Mouse (Mus musculus): ENCODE measurements around the gene Zbtb7b. TPM values are rescaled to one million over a fixed set of nuclear protein-coding genes. Genes with fewer than 3 reads are reported as not detected.
A peak's percentile ranks its signal among the peaks of the same experiment; 100 is the strongest.

Gene Zbtb7b
- polyA plus RNA-seq, 1 experiment, result 35.1 TPM

DNA sequence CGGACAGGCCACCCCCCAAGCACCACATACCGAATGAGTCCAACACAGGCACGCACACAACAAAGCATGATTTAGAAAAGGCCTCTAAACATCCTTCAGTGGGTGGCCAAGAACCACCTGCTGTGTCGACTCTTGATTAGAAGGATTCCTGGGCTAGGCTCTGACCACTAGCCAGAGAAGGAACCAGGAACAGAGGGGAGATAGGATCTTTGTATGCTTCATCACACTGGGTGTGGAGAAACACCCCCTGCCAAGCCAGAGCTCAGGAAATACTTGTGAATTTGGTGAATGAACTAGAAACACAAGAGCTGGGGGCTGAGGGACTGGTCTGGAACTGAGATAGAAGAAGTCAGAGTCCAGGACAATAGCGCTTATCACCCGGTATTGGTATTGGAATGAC, 58.0 kb downstream of the Zbtb7b start:
- H3K4me1 ChIP-seq (ENCODE audit: control insufficient read depth, insufficient read depth, low read length), result peaks cover 5% of the 10 kb centered on the region

DNA sequence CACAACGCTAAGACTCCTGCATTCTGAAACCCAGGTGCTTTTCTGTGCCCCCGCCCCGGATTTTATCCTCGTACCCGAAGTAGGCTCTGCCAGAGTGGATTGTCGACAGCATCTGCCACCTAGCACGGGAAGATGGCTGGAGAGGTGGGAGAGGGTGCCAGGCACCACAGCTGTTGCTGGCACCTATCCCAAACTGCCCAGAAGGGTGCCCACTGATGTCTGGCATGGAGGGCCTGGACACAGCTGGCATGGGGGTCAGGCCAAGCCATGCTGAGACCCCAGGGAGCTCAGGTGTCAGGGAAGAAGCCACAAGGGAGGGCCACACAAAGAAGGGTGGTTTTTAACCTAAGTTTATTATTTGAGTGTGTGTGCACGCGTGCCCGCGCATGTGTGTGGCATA, 61.5 kb downstream of the Zbtb7b start:
- TF ChIP-seq EP300 (IDR thresholded peaks at IDR 0.05; ENCODE audit: insufficient read depth, low read depth, low read length), result no peak
- TF ChIP-seq POLR2A (IDR thresholded peaks at IDR 0.05; ENCODE audit: insufficient read depth, low read length), result no peak
- TF ChIP-seq CTCF (IDR thresholded peaks at IDR 0.05; ENCODE audit: low read depth, low read length), result no peak
- Histone ChIP-seq H3K36me3 (ENCODE audit: control insufficient read depth, insufficient read depth, low read length, poor library complexity, severe bottlenecking) (0 out of 2 replicates have a peak, but pooled peaks cover 6% of the 10 kb centered on the region), H3K9me3 (replicated peaks; ENCODE audit: control insufficient read depth, insufficient read depth, low read length, poor library complexity, severe bottlenecking) (no peaks in the 10 kb centered on the region), H3K4me3 (ENCODE audit: low read depth, low read length) (no peak overlapping the region), H3K27me3 (ENCODE audit: control insufficient read depth, insufficient read depth, low read length, poor library complexity, severe bottlenecking) (no peaks in the 10 kb centered on the region), H3K4me1 (ENCODE audit: control insufficient read depth, insufficient read depth, low read length) (peaks cover 7% of the 10 kb centered on the region), H3K9ac (ENCODE audit: low read depth, poor library complexity, severe bottlenecking) (no peak overlapping the region), H3K27ac (ENCODE audit: insufficient read depth, low read length) (no peak overlapping the region)

More for the DNA sequence above, 58.0 kb downstream of the Zbtb7b start:
- Histone ChIP-seq H3K9ac (ENCODE audit: low read depth, poor library complexity, severe bottlenecking) (0 out of 2 replicates have a peak overlapping the region, but pooled peaks have one; percentile 69), H3K4me3 (ENCODE audit: low read depth, low read length) (peak overlapping the region; percentile 71; the same call in 1 of the 2 replicates), H3K27ac (ENCODE audit: insufficient read depth, low read length) (peak overlapping the region; percentile 13; the same call in 1 of the 2 replicates), H3K36me3 (ENCODE audit: control insufficient read depth, insufficient read depth, low read length, poor library complexity, severe bottlenecking) (0 out of 2 replicates have a peak, but pooled peaks cover 6% of the 10 kb centered on the region), H3K9me3 (replicated peaks; ENCODE audit: control insufficient read depth, insufficient read depth, low read length, poor library complexity, severe bottlenecking) (no peaks in the 10 kb centered on the region), H3K27me3 (ENCODE audit: control insufficient read depth, insufficient read depth, low read length, poor library complexity, severe bottlenecking) (no peaks in the 10 kb centered on the region)
- no peak for TF ChIP-seq EP300 (IDR thresholded peaks at IDR 0.05; ENCODE audit: insufficient read depth, low read depth, low read length)
- TF ChIP-seq CTCF (IDR thresholded peaks at IDR 0.05; ENCODE audit: low read depth, low read length), result no peak
- TF ChIP-seq POLR2A (IDR thresholded peaks at IDR 0.05; ENCODE audit: insufficient read depth, low read length), result no peak

DNA sequence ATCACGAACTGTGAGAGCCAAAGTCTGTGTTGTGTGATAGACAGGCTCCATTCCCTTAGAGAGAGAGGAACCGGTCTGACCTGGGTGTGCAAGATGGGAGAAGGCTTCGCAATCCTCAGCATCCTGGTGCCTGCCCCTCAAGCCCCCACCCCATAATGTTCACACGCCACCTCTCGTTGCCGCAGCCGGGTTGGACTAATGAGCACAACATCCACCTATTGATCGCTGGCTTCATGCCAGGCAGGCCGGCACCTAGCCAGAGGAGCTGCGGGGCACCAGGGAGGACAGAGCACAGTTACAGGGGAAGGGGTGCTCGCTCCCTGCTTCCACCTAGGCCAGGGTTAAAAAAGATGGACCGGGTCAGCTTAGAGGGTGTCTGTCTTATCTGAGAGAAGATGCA, 62.1 kb downstream of the Zbtb7b start:
- H3K27me3 ChIP-seq (ENCODE audit: control insufficient read depth, insufficient read depth, low read length, poor library complexity, severe bottlenecking), result no peaks in the 10 kb centered on the region
- no peak overlapping the region for H3K4me3 ChIP-seq (ENCODE audit: low read depth, low read length)
- no peak overlapping the region for H3K27ac ChIP-seq (ENCODE audit: insufficient read depth, low read length)

DNA sequence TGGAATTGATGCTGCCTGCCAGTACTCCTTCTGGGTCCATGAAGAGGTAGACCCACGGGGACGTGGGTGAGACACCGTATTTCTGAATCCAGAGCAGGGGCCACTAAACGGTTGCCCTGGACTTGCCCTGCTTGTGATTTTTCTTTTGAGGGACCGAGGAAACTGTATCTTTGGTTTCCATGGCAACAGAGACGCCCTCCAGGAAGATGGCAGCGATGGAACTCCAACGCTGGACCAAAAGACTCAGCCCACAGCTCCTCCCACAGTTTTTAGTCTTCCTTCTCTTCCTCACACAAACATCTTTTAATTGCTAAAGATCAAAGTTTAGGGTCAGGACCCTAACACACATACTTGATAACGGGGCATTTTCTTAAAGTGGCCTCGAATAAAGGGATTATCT, 62.6 kb downstream of the Zbtb7b start:
- Histone ChIP-seq H3K4me1 (ENCODE audit: control insufficient read depth, insufficient read depth, low read length) (peaks cover 12% of the 10 kb centered on the region), H3K9me3 (replicated peaks; ENCODE audit: control insufficient read depth, insufficient read depth, low read length, poor library complexity, severe bottlenecking) (no peaks in the 10 kb centered on the region), H3K36me3 (ENCODE audit: control insufficient read depth, insufficient read depth, low read length, poor library complexity, severe bottlenecking) (0 out of 2 replicates have a peak, but pooled peaks cover 6% of the 10 kb centered on the region), H3K4me3 (ENCODE audit: low read depth, low read length) (no peak overlapping the region), H3K9ac (ENCODE audit: low read depth, poor library complexity, severe bottlenecking) (no peak overlapping the region), H3K27ac (ENCODE audit: insufficient read depth, low read length) (no peak overlapping the region), H3K27me3 (ENCODE audit: control insufficient read depth, insufficient read depth, low read length, poor library complexity, severe bottlenecking) (no peaks in the 10 kb centered on the region)
- TF ChIP-seq CTCF (IDR thresholded peaks at IDR 0.05; ENCODE audit: low read depth, low read length) (no peak), EP300 (IDR thresholded peaks at IDR 0.05; ENCODE audit: insufficient read depth, low read depth, low read length) (no peak), POLR2A (IDR thresholded peaks at IDR 0.05; ENCODE audit: insufficient read depth, low read length) (no peak)

More for the DNA sequence above, 62.1 kb downstream of the Zbtb7b start:
- no peaks in the 10 kb centered on the region for H3K9me3 ChIP-seq (replicated peaks; ENCODE audit: control insufficient read depth, insufficient read depth, low read length, poor library complexity, severe bottlenecking)
- TF ChIP-seq POLR2A (IDR thresholded peaks at IDR 0.05; ENCODE audit: insufficient read depth, low read length) (no peak), CTCF (IDR thresholded peaks at IDR 0.05; ENCODE audit: low read depth, low read length) (no peak), EP300 (IDR thresholded peaks at IDR 0.05; ENCODE audit: insufficient read depth, low read depth, low read length) (no peak)
- 0 out of 2 replicates have a peak, but pooled peaks cover 6% of the 10 kb centered on the region for H3K36me3 ChIP-seq (ENCODE audit: control insufficient read depth, insufficient read depth, low read length, poor library complexity, severe bottlenecking)
- no peak overlapping the region for H3K9ac ChIP-seq (ENCODE audit: low read depth, poor library complexity, severe bottlenecking)
- peaks cover 11% of the 10 kb centered on the region for H3K4me1 ChIP-seq (ENCODE audit: control insufficient read depth, insufficient read depth, low read length)

DNA sequence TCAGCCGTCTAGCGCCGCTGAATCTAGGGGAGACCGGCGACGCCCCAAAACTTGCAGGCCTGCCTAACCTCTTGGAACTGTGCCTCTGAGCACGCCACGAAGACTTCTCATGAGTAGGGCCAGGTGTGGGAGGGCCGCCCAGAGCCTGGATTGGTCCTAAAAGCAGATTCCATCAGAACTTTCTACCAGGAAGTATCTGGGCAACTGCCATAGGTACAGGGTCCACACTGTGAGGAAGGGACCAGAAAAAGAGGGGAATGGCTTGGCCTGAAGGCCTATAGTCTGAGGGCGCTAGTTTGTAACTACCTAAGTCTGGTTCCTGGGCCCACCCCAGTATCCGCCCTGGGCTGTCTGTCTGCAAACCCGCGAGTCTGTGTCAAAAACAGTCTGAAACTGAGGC, 63.0 kb downstream of the Zbtb7b start:
- no peaks in the 10 kb centered on the region for H3K9me3 ChIP-seq (replicated peaks; ENCODE audit: control insufficient read depth, insufficient read depth, low read length, poor library complexity, severe bottlenecking)
- peak overlapping the region; percentile 8; the same call in 1 of the 2 replicates for H3K27ac ChIP-seq (ENCODE audit: insufficient read depth, low read length)
- H3K9ac ChIP-seq (ENCODE audit: low read depth, poor library complexity, severe bottlenecking), result peak overlapping the region; percentile 25; the same call in 1 of the 2 replicates
- no peak for TF ChIP-seq CTCF (IDR thresholded peaks at IDR 0.05; ENCODE audit: low read depth, low read length)
- no peak for TF ChIP-seq EP300 (IDR thresholded peaks at IDR 0.05; ENCODE audit: insufficient read depth, low read depth, low read length)
- no peak for TF ChIP-seq POLR2A (IDR thresholded peaks at IDR 0.05; ENCODE audit: insufficient read depth, low read length)
- peaks cover 14% of the 10 kb centered on the region for H3K4me1 ChIP-seq (ENCODE audit: control insufficient read depth, insufficient read depth, low read length)
- H3K36me3 ChIP-seq (ENCODE audit: control insufficient read depth, insufficient read depth, low read length, poor library complexity, severe bottlenecking), result 0 out of 2 replicates have a peak, but pooled peaks cover 6% of the 10 kb centered on the region
- H3K4me3 ChIP-seq (ENCODE audit: low read depth, low read length), result peak overlapping the region; percentile 19; the same call in 1 of the 2 replicates
- no peaks in the 10 kb centered on the region for H3K27me3 ChIP-seq (ENCODE audit: control insufficient read depth, insufficient read depth, low read length, poor library complexity, severe bottlenecking)

DNA sequence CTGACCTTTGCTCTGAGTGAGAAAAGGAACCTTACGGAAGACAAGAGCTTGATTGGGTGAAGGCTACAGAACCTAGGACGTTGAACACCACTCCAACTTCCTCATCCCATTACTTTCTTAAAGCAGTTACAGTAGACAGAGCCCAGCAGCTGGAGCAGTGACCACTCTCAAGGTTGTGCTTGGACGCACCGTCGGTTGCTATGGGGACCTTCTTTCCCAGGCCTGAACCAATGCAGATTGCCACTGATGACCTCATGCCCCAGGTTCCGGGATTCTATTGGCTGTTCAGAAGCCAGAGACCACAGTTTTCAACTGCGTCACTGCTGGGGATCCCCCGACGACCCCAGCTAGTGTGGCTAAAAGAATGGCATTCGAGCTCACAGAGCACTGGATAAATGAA, 63.6 kb downstream of the Zbtb7b start:
- no peak overlapping the region; the same call in 1 of the 2 replicates for H3K9ac ChIP-seq (ENCODE audit: low read depth, poor library complexity, severe bottlenecking)
- H3K27ac ChIP-seq (ENCODE audit: insufficient read depth, low read length), result no peak overlapping the region
- peaks cover 14% of the 10 kb centered on the region for H3K4me1 ChIP-seq (ENCODE audit: control insufficient read depth, insufficient read depth, low read length)
- H3K4me3 ChIP-seq (ENCODE audit: low read depth, low read length), result no peak overlapping the region
- no peaks in the 10 kb centered on the region for H3K9me3 ChIP-seq (replicated peaks; ENCODE audit: control insufficient read depth, insufficient read depth, low read length, poor library complexity, severe bottlenecking)
- H3K27me3 ChIP-seq (ENCODE audit: control insufficient read depth, insufficient read depth, low read length, poor library complexity, severe bottlenecking), result no peaks in the 10 kb centered on the region
- H3K36me3 ChIP-seq (ENCODE audit: control insufficient read depth, insufficient read depth, low read length, poor library complexity, severe bottlenecking), result 0 out of 2 replicates have a peak, but pooled peaks cover 6% of the 10 kb centered on the region
- TF ChIP-seq CTCF (IDR thresholded peaks at IDR 0.05; ENCODE audit: low read depth, low read length), result no peak
- no peak for TF ChIP-seq EP300 (IDR thresholded peaks at IDR 0.05; ENCODE audit: insufficient read depth, low read depth, low read length)
- TF ChIP-seq POLR2A (IDR thresholded peaks at IDR 0.05; ENCODE audit: insufficient read depth, low read length), result no peak
